Mouse (Mus musculus) gonadal fat pad, adult 2 months (tissue): ENCODE data around the gene Pklr. TPM values are rescaled to one million over a fixed set of nuclear protein-coding genes. Genes with fewer than 3 reads are reported as not detected.

ENCODE experiments used
- polyA plus RNA-seq: library from polyadenylated mRNA; depleted of rRNA; stranded (reverse); fragments of >200 nt; gene quantifications from 2 replicates; pipeline ENCODE4 v1.2.3, GENCODE M21; 2012; rRNA removed

Gene Pklr
- polyA plus RNA-seq, 1 experiment, result 6.5 TPM

Other genes with a start within 250 kb of the Pklr start
- 33.3 and 40.3 TPM in 2 replicates for gene Msto1, start 222.1 kb upstream of the Pklr start, polyA plus RNA-seq
- gene Ash1l, start 185.5 kb upstream of the Pklr start, polyA plus RNA-seq, result 10.8 and 11.8 TPM in 2 replicates
- 36.3 and 49.2 TPM in 2 replicates for gene Dap3, start 185.0 kb upstream of the Pklr start, polyA plus RNA-seq
- gene Rusc1, start 42.8 kb upstream of the Pklr start, polyA plus RNA-seq, result 38.4 and 45.6 TPM in 2 replicates
- not detected in 2 replicates for gene Gm43738, start 35.0 kb upstream of the Pklr start, polyA plus RNA-seq
- gene Fdps, start 34.2 kb upstream of the Pklr start, polyA plus RNA-seq, result 187 and 221 TPM in 2 replicates
- gene Hcn3, start 24.1 kb downstream of the Pklr start, polyA plus RNA-seq, result 0.77 and 1.1 TPM in 2 replicates
- 67.9 and 68.0 TPM in 2 replicates for gene Clk2, start 28.7 kb downstream of the Pklr start, polyA plus RNA-seq
- gene Scamp3, start 41.3 kb downstream of the Pklr start, polyA plus RNA-seq, result 105 and 120 TPM in 2 replicates
- 12.9 and 14.1 TPM in 2 replicates for gene Fam189b, start 47.0 kb downstream of the Pklr start, polyA plus RNA-seq
- 140 and 143 TPM in 2 replicates for gene Gba, start 66.8 kb downstream of the Pklr start, polyA plus RNA-seq
- gene Thbs3, start 79.0 kb downstream of the Pklr start, polyA plus RNA-seq, result 30.0 and 40.7 TPM in 2 replicates
- 150 and 153 TPM in 2 replicates for gene Mtx1, start 90.9 kb downstream of the Pklr start, polyA plus RNA-seq
- 0.69 and 1.5 TPM in 2 replicates for gene Muc1, start 92.9 kb downstream of the Pklr start, polyA plus RNA-seq
- gene Krtcap2, start 109.8 kb downstream of the Pklr start, polyA plus RNA-seq, result 120 and 144 TPM in 2 replicates
- gene Trim46, start 110.2 kb downstream of the Pklr start, polyA plus RNA-seq, result 3.0 and 3.3 TPM in 2 replicates
- gene Dpm3, start 123.2 kb downstream of the Pklr start, polyA plus RNA-seq, result 481 and 623 TPM in 2 replicates
- gene Slc50a1, start 134.4 kb downstream of the Pklr start, polyA plus RNA-seq, result 264 and 294 TPM in 2 replicates
- gene Efna1, start 145.0 kb downstream of the Pklr start, polyA plus RNA-seq, result 36.7 and 40.9 TPM in 2 replicates
- gene Efna3, start 186.8 kb downstream of the Pklr start, polyA plus RNA-seq, result 5.2 and 7.3 TPM in 2 replicates
- gene Efna4, start 201.9 kb downstream of the Pklr start, polyA plus RNA-seq, result 13.7 and 15.0 TPM in 2 replicates
- 170 and 223 TPM in 2 replicates for gene Adam15, start 213.9 kb downstream of the Pklr start, polyA plus RNA-seq
- gene Dcst2, start 225.8 kb downstream of the Pklr start, polyA plus RNA-seq, result 2.5 and 3.1 TPM in 2 replicates
- gene Dcst1, start 229.1 kb downstream of the Pklr start, polyA plus RNA-seq, result 3.6 and 4.3 TPM in 2 replicates